Mouse (Mus musculus): Measurements from ENCODE around the gene Unc5a. TPM values are rescaled to one million over a fixed set of nuclear protein-coding genes. Genes with fewer than 3 reads are reported as not detected.

Unc5a gene
- total RNA-seq (2022), result 10 to 100 TPM in 2 of 4 experiments, 1 to 10 TPM in 2; 7.6 to 14.6 (median 11.4) TPM

DNA sequence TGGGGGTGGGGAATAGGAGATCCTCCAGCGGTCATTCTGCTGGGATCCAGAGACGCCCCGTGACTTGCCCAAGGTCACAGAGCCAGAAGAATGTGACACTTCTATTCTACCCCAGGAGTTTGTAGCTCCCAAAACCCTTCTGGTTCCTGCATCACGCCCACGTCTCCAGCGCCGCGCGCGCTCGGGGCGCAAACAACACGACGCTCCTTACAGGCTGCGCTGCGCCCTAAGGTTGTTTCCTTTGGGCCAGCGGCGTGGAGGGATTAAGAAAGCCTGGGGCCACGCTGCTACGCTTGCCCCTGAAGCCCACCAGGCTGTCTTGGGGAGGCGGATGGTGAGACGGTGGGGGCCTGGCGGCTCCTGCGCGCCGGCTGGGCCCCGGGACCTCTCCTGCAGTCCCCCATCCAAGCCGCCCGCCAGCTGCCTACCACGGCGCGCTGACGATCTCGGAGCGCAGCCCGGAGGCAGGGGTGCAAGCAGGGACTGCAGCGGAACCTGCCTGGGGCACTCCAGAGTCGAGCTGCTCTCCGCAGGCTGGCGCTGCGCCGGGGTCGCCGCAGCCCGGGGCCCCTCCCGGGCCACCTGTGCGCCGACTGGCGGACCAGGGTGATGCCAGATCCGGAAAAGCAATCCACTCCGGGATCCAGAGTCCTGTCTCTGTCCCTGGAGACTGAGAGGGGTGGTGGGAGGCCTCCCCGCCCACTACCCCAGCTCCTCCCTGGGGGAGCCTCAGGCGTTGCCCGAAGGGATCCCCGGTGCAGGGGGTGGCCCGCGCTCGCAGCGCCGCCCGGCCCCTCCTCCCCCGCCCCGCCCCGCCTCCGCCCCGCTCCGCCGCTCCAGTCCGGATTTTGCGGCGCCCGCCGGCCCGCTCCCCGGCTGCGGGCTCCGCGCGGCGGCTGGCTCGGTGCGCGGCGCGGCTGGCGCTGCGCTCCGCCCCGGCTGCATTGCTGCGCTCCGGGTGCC, at the start of gene Unc5a:
Gene Unc5a, plus strand, starts transcription at position 881 of the 963 bp plus-strand sequence.
- no peak for DNase-seq

DNA sequence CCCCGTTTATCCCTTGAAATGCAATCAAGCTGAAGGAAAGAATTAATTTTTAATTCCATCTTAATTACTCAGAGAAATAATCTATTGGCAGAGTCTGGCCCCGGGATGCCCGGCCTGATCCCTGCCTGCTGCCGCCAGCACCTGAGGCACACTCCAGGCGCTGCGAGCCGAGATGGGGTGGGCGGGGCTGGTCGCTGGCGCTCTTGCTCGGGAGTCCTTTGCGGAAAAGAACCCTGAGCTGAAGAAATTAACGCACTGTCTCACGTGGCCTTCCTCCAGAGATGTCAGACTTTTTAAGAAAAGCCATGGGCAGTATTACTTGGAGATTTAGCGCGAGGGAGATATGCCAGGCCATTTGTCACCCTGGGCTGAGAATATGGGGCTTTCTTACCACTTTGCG, 37.2 kb upstream of the Unc5a start:
- DNase-seq, result no peak

- no peak for DNase-seq
Observed at GRCm38 (mm10) chr13:54912894-54913621, 36.2 kb upstream of the Unc5a start.

GRCm38 (mm10) chr13:54916644-54917043, 32.6 kb upstream of the Unc5a start:
- no peak for DNase-seq

DNA sequence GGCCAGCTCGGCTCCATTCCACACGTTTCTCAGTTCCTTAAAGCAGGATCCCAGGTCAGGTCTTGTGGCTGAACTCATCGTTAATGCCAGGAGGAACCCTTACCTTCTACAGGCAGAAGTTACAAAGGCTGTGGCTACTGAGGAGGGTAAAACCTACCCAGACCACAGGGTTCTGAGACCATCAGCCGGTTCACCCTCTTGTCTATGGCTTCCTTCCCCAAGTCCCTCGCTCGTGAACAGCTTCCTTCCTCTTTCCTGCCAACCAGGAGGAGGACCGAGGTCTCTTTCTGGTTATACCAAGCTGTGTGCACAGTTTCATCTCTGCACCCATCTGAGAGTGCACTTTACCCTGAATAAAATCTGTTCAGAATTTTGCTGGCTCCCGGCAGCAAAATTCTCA, 30.3 kb upstream of the Unc5a start:
- no peak for DNase-seq

DNA sequence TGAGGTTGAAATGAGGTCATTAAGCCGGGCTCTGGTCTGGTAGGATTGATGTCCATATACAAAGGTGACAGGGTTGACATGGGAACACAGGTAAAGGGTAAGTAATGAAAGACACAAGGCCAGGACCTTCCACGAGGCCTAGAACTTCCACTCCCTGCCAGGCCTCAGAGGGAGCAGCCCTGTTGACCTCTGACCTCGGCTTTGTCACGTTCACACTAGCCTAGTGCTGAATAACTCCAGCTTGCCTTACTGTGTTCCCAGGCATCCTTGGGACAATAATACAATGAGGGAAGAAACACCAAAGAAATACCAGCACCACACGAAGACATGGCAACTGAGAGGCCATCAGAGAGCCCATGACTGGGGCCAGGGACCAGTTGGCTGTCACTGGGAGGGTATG, 29.5 kb upstream of the Unc5a start:
- no peak for DNase-seq

- no peak for DNase-seq
Observed at GRCm38 (mm10) chr13:54921700-54922099, 27.5 kb upstream of the Unc5a start.

DNA sequence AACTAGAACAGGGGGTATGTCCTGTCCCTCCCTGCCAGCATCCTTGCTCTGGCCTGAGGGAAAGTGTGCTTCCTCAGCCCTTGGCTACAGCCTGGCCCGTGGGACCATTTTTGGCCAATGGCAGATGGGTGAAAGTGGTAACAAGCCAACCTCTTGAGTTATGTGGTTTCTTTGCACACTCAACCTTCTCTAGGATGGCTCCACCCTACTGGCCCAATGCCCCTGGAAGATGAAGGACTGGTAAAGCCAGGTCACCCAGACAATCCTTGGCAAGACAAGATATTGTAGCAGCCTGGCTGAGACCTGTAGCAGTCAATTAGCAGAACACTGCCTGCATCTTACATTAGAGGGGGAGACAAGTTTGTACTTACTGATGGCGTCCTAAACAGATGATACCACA, 25.5 kb upstream of the Unc5a start:
- DNase-seq, result no peak

- DNase-seq, result no peak
Observed at GRCm38 (mm10) chr13:54925466-54925865, 23.7 kb upstream of the Unc5a start.

- no peak for DNase-seq
Observed at GRCm38 (mm10) chr13:54926654-54927053, 22.6 kb upstream of the Unc5a start.

- DNase-seq, result no peak
Observed at GRCm38 (mm10) chr13:54930123-54930522, 19.1 kb upstream of the Unc5a start.

- DNase-seq, result no peak
Observed at GRCm38 (mm10) chr13:54934873-54935272, 14.3 kb upstream of the Unc5a start.

GRCm38 (mm10) chr13:54936173-54936572, 13.0 kb upstream of the Unc5a start:
- no peak for DNase-seq

DNA sequence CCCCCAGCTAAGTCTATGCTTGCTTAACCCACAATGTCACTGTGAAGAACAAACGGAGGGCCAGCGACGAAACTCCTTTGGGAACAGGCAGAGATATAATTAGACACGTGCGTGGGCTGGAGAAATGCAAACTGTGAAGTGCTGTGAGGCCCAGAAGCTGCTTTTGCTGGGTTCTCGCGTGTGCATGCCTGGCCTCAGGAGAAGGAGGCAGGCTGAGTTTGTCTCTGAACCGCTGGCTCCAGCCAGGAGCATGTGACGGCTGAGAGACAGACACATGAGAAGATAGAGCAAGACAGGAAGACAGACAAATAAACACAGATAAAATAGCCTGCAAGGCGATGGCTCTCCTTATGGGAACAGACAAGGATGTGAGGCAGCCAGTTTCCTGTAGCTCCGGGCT, 11.3 kb upstream of the Unc5a start:
- no peak for DNase-seq

- DNase-seq, result no peak
Observed at GRCm38 (mm10) chr13:54938493-54938892, 10.7 kb upstream of the Unc5a start.

DNA sequence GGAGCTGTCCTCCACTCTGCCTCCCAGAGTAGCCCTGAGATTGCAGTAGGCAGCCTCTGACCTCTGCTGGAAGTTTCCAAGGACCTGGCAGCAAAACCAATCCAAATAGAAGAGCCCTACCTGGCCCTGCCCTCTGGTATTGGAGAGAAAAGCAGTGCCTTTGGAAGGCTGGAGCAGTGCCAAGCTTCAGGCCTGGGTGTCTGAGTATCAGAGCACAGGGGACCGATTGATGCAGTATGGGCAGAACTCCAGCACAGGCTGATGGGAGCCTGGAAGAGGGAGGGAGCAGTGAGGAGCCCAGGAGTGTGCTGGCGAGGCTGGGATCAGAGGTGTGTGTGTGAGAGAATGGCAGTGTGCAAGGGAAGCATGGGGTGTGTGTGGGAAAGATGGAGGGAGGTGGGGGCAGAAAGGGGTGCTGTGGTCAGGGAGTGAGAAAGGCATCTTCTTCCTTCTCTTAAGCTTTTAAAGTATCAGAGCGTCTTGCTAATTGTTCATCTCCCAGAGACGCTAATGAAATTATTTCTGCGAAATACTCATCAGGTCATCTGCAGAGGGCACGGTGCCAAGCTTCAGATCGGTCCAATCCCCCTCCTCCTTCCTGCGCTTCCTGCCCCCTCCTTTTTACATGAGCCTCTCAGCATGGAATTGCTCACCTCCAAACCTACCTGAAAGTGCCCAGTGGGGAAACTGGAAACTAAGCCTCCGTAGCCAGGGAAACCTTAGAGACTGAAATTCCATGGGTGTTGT, 4.6 kb upstream of the Unc5a start:
- no peak for DNase-seq

DNA sequence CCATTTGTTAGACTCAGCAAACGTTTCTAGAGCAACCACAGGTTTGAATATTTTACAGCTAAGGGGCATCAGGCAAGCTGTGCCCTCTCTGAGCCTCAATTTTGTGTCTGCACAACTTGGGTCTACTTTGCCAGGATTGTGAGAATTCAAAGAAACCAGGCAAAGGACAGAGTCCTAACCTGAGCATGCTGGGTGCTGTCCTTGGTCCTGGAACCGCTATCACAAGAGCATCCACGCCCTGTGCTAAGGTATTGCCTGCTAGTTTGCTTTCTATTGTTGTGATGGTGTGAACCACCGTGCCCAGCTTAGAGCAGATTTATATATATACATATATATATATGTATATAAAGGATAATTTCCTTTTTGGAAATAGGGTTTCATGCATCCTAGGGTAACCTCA, 3.9 kb upstream of the Unc5a start:
- no peak for DNase-seq

GRCm38 (mm10) chr13:54946406-54946805, 2.8 kb upstream of the Unc5a start:
- no peak for DNase-seq

DNA sequence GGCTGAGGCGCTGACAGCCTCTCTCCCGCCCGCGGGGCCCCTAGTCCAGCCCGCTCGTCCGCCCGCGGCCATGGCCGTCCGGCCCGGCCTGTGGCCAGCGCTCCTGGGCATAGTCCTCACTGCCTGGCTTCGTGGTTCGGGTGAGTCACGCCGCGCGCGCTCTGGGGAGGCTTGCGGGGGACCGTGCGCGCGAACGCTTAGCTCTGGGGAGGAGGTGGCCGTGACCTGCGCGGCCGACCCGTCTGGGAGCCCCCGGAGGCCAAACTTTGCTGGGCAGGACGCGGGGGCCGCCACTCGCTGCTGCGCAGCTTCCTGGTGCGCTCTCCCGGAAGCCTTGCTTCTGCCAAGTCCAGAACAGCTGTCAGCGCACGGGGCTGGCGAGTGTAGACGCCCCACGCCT, 381 bp downstream of the Unc5a start:
- no peak for DNase-seq

DNA sequence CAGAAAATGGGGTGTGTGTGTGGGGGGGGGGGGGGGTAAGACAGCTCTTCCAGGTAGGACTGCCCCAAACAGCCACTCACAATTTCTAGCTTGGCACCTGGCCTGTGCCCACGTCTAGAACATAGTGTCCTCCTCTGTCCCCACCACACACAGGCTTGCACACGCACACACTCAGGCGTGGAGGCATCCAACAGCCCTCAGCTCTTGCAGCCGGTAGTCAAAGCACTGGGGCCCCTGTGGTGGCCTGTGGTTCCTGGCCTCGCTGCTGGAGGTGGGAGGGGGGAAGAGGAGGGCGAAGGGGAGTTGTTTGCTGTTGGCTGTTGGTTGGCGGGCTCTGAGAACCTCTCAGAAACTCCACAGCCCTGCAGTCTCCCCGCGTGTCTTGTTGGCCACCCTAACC, 920 bp downstream of the Unc5a start:
- no peak for DNase-seq

DNA sequence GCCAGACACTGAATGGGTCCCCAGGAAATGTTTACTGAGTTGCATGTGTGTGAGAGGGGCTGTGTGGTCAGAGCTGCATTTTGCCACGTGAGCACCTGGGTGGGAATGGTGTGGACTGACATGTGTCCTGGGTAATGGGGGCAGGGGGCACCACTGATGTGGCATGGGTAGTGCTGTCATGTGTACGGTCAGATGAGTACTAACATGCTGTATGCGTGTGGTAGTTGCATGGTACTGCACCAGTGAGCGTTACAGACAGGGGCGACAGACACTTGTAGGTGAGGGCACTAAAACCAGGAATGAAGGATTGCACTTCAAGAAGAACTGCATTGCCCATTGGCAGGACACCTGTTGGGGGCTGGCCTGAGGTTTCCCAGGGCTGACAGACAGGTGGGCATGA, 2.0 kb downstream of the Unc5a start:
- DNase-seq, result no peak

GRCm38 (mm10) chr13:54954745-54955144, 5.5 kb downstream of the Unc5a start:
- no peak for DNase-seq

Data from adrenal gland, adult 8-10 months (tissue).